In the genomic region with DNA sequence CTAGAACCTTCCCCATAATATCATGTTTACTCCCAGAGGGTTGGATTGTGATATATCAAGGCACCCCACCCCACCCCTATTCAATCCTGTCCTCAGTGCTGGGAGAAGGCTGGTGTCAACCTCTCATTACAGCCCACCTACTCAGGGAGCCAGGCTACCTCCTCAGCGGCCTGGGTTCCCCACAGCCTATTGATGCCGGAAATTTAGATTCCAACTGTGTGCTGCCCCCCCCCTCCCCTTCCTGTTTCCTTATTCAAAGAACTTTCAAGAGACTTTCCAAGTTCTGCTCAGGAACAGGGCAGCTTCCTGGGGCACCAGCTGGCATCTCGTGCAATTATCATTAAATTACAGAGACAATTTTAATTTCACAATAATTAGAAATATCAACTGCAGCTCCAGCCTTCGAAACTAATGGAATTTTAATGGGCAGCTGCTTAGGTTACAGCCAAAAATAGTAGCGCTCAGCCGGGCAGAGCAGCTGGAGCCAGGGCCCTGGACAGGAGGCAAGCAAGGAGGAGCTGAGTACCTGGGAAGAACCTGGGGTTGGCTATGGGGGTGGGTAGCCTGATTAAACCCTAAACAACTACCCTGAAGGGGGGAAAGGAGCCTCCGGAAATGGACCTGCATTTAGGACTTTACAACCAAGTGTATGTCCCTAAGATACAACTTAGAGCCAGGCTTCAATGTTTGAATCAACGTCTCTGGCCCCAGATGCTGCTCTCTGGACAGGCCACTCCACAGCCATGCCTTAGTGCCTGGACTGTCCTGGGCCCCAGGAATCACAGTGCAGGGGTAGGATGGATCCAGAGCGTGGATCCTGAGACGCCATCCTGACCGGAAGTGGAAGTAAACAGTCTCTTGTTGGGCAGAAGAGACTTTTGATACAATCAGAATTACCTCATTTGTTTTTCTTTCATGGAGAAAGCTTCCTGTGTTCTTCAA, we compare ENCODE assay signal across 9 mouse cellular contexts. TPM values are rescaled to one million over a fixed set of nuclear protein-coding genes. Genes with fewer than 3 reads are reported as not detected.
DNase-seq lines count a peak whose midpoint lies in the region; ATAC-seq and TF ChIP-seq lines count a peak whose summit lies in the region.
"Had no signal": no experiment of that assay in that cellular context is flagged by ENCODE, and none has a peak within 500 bp of the region (broad histone marks: within the 10 kb centered on the region; RNA-seq: fewer than 3 reads in every experiment).

No protein-coding gene starts in this region.

- no peaks in the 10 kb centered on the region for H3K79me2 ChIP-seq in myocyte (ENCODE audit: control insufficient read depth, insufficient read depth)

- H3K9me3 ChIP-seq in kidney, embryonic 16.5 days (ENCODE audit: low read length): no peaks in the 10 kb centered on the region
- H3K9me3 ChIP-seq in forebrain, embryonic 16.5 days (ENCODE audit: control insufficient read depth, low read length): no peaks in the 10 kb centered on the region
- H3K9me3 ChIP-seq in limb, embryonic 14.5 days (ENCODE audit: control insufficient read depth, low read length): no peaks in the 10 kb centered on the region
- H3K9me3 ChIP-seq: megakaryocyte, embryonic 14.5 days had no signal

- peak; percentile 62; the same call in 1 of the 2 replicates for ATAC-seq in kidney, embryonic 16.5 days (ENCODE audit: low FRiP score, low TSS enrichment)
- ATAC-seq in forebrain, embryonic 16.5 days: peak; percentile 40; the same call in 1 of the 2 replicates
- no peak; the same call in 1 of the 2 replicates for ATAC-seq in limb, embryonic 14.5 days (ENCODE audit: low FRiP score, low read depth)

- H3ac ChIP-seq in myocyte (ENCODE audit: control insufficient read depth, insufficient read length): no peak overlapping the region

- intact Hi-C loops in left cerebral cortex, postnatal 14 days (cut with DNase I): no loop called here

- peak overlapping the region; percentile 40; the same call in 1 of the 2 replicates for H3K9ac ChIP-seq in kidney, embryonic 16.5 days (replicated peaks; ENCODE audit: low read length)
- no peak overlapping the region for H3K9ac ChIP-seq in forebrain, embryonic 16.5 days (replicated peaks; ENCODE audit: low read depth, low read length)
- H3K9ac ChIP-seq in limb, embryonic 14.5 days (ENCODE audit: low read depth, low read length, severe bottlenecking): no peak overlapping the region

- no peaks in the 10 kb centered on the region for H3K36me3 ChIP-seq in kidney, embryonic 16.5 days (ENCODE audit: insufficient read depth, low read length)
- no peaks in the 10 kb centered on the region for H3K36me3 ChIP-seq in forebrain, embryonic 16.5 days (ENCODE audit: control insufficient read depth, insufficient read depth)
- H3K36me3 ChIP-seq in limb, embryonic 14.5 days (ENCODE audit: control insufficient read depth, insufficient read depth, low read length): no peaks in the 10 kb centered on the region
- H3K36me3 ChIP-seq in myocyte (ENCODE audit: control insufficient read depth, insufficient read depth): no peaks in the 10 kb centered on the region

- TF ChIP-seq POLR2A in limb, embryonic 14.5 days (IDR thresholded peaks at IDR 0.05; ENCODE audit: borderline replicate concordance, extremely low read depth, insufficient read depth, insufficient read length): no peak
- no peak for TF ChIP-seq POLR2A in myocyte (IDR thresholded peaks at IDR 0.05; ENCODE audit: insufficient read length, low read depth)

- H3K4me3 ChIP-seq in kidney, embryonic 16.5 days (ENCODE audit: low read length): no peak overlapping the region
- H3K4me3 ChIP-seq in forebrain, embryonic 16.5 days (replicated peaks; ENCODE audit: low read length): no peak overlapping the region
- no peak overlapping the region for H3K4me3 ChIP-seq in limb, embryonic 14.5 days (replicated peaks; ENCODE audit: low read length)
- no peak overlapping the region for H3K4me3 ChIP-seq in myocyte

- H3K4me1 ChIP-seq in kidney, embryonic 16.5 days (ENCODE audit: insufficient read depth, low read length): peaks cover 20% of the 10 kb centered on the region
- peaks cover 13% of the 10 kb centered on the region for H3K4me1 ChIP-seq in forebrain, embryonic 16.5 days (replicated peaks; ENCODE audit: control insufficient read depth, insufficient read depth, low read length)
- peaks cover 17% of the 10 kb centered on the region for H3K4me1 ChIP-seq in limb, embryonic 14.5 days (ENCODE audit: control insufficient read depth, insufficient read depth, low read length)

- H3K27me3 ChIP-seq in kidney, embryonic 16.5 days (ENCODE audit: insufficient read depth, low read length): no peaks in the 10 kb centered on the region
- no peaks in the 10 kb centered on the region for H3K27me3 ChIP-seq in forebrain, embryonic 16.5 days (replicated peaks; ENCODE audit: control insufficient read depth, insufficient read depth, low read length)
- no peaks in the 10 kb centered on the region for H3K27me3 ChIP-seq in limb, embryonic 14.5 days (ENCODE audit: control insufficient read depth, insufficient read depth, low read length)
- H3K27me3 ChIP-seq in myocyte (ENCODE audit: control insufficient read depth, insufficient read depth, insufficient read length): peaks cover 4% of the 10 kb centered on the region
- H3K27me3 ChIP-seq: megakaryocyte, embryonic 14.5 days had no signal

- H3K27ac ChIP-seq in kidney, embryonic 16.5 days (ENCODE audit: low read length): peak overlapping the region; percentile 94
- H3K27ac ChIP-seq in forebrain, embryonic 16.5 days (ENCODE audit: low read length): peak overlapping the region; percentile 63
- peak overlapping the region; percentile 53 for H3K27ac ChIP-seq in limb, embryonic 14.5 days (replicated peaks; ENCODE audit: low read depth, low read length)

- WGBS in kidney, embryonic 16.5 days: 28% methylated on average over 11 of the region's 11 CpGs
- 40% methylated on average over 11 of the region's 11 CpGs for WGBS in forebrain, embryonic 16.5 days
- 28% methylated on average over 11 of the region's 11 CpGs for WGBS in limb, embryonic 14.5 days

- H3K4me2 ChIP-seq in kidney, embryonic 16.5 days (replicated peaks; ENCODE audit: low read depth, low read length): no peak overlapping the region
- no peak overlapping the region for H3K4me2 ChIP-seq in forebrain, embryonic 16.5 days (ENCODE audit: low read length)
- 0 out of 2 replicates have a peak overlapping the region, but pooled peaks have one; percentile 8 for H3K4me2 ChIP-seq in limb, embryonic 14.5 days (replicated peaks; ENCODE audit: low read depth, low read length, severe bottlenecking)
- H3K4me2 ChIP-seq in myocyte (ENCODE audit: low read depth): peak overlapping the region; percentile 44

- no peak for DNase-seq in kidney, postnatal 36 days
- no peak for DNase-seq in limb, embryonic 14.5 days (ENCODE audit: low spot score)
- DNase-seq in urinary bladder, adult 2 months (ENCODE audit: low spot score): no peak
- DNase-seq in layer of hippocampus, adult 9-11 months: no peak
- DNase-seq in left cerebral cortex, postnatal 14 days (ENCODE audit: low spot score in 2 of 2): no peak

TF ChIP-seq in myocyte, 11 proteins besides CTCF, POLR2A, EP300 and RAD21:
- peak in 1 of 3 experiments; percentile 54 for TF ChIP-seq MYOD1 (IDR thresholded peaks at IDR 0.05; ENCODE audit: control insufficient read depth in 1 of 3, insufficient read length in 2 of 3, low read depth in 2 of 3)
- TF ChIP-seq MYOG (IDR thresholded peaks at IDR 0.05; ENCODE audit: control insufficient read depth in 1 of 3, insufficient read depth in 1 of 3, insufficient read length in 2 of 3, low read depth in 2 of 3): peak in 2 of 3 experiments; percentile 22 to 62
- TF ChIP-seq TCF12 (IDR thresholded peaks at IDR 0.05; ENCODE audit: insufficient read depth, poor library complexity, severe bottlenecking): no peak
TF ChIP-seq in myocyte: peak in this region for 2.

RNA-seq across cellular contexts. Expression of gene Rgs12, which starts 17.5 kb away (rescaled TPM):
- polyA plus RNA-seq in kidney, embryonic 16.5 days (2015; fragmentation: Nextera tagmentation; extraction: Ambion mirVana): 32.4 and 34.7 TPM in 2 replicates
- polyA plus RNA-seq in forebrain, embryonic 16.5 days (2015; fragmentation: Nextera tagmentation; extraction: Ambion mirVana): 60.8 and 62.4 TPM in 2 replicates
- polyA plus RNA-seq in limb, embryonic 14.5 days (2012; rRNA removed): 40.4 and 48.1 TPM in 2 replicates
- polyA plus RNA-seq in limb, embryonic 14.5 days (2014; fragmentation: Nextera tagmentation; extraction: Ambion mirVana): 32.6 and 39.0 TPM in 2 replicates
- polyA plus RNA-seq in myocyte (2012; fragmentation: generic; extraction: Trizol): 30.5 TPM
- 44.3 and 46.5 TPM in 2 replicates for polyA plus RNA-seq in urinary bladder, adult 2 months (2012; rRNA removed)
- total RNA-seq in left cerebral cortex, postnatal 14 days (2021): 10 to 100 TPM; 56.0 to 65.8 TPM

RNA-seq across cellular contexts. Expression of gene Msantd1, which starts 24.0 kb away (rescaled TPM):
- 0.27 and 0.95 TPM in 2 replicates for polyA plus RNA-seq in kidney, embryonic 16.5 days (2015; fragmentation: Nextera tagmentation; extraction: Ambion mirVana)
- 4.9 and 7.2 TPM in 2 replicates for polyA plus RNA-seq in forebrain, embryonic 16.5 days (2015; fragmentation: Nextera tagmentation; extraction: Ambion mirVana)
- polyA plus RNA-seq in limb, embryonic 14.5 days (2012; rRNA removed): 4.5 and 5.8 TPM in 2 replicates
- 0.39 and 0.77 TPM in 2 replicates for polyA plus RNA-seq in limb, embryonic 14.5 days (2014; fragmentation: Nextera tagmentation; extraction: Ambion mirVana)
- polyA plus RNA-seq in myocyte (2012; fragmentation: generic; extraction: Trizol): not detected
- polyA plus RNA-seq in urinary bladder, adult 2 months (2012; rRNA removed): 3.3 and 3.8 TPM in 2 replicates
- total RNA-seq in left cerebral cortex, postnatal 14 days (2021): 10 to 100 TPM; 10.1 to 10.3 TPM

Comparison
In these comparisons a context has a peak if more than half of its experiments do, and no peak if none do; other contexts are left out.
1. H3K4me2 ChIP-seq: peak in limb, embryonic 14.5 days (single experiment) and myocyte (single experiment); none in kidney, embryonic 16.5 days (single experiment) and forebrain, embryonic 16.5 days (single experiment).
2. Peak in every context shown above with its lines, with median percentiles within 50 percentile points of each other: H3K27ac ChIP-seq.